Mouse (Mus musculus) mouse embryonic stem cell (cell line): Measurements from ENCODE around the gene Ssbp3.

Source experiments
- in situ Hi-C, 2 experiments: fragments of 300-500 bp; cut with MboI; formaldehyde crosslinking; loops; 1 replicate in 1 of 2; 3 replicates in 1 of 2; pipeline ENCODE4 v1.14.3; 2019 to 2020; ENCODE audit warnings: low sequenced_read_pairs in 2 of 2, low pct_unique_long_range_greater_than_20kb in 1 of 2, mixed read lengths in 1 of 2; ENCODE audit not compliant: unreplicated experiment in 1 of 2

Gene Ssbp3

GRCm38 (mm10) chr4:106976576-106976975 lies 66.1 kb downstream of the Ssbp3 start:
- in situ Hi-C loops = no loop called here

GRCm38 (mm10) chr4:106977218-106977651 lies 66.7 kb downstream of the Ssbp3 start:
- in situ Hi-C loops = no loop called here

- in situ Hi-C loops = no loop called here
Measured at GRCm38 (mm10) chr4:106978376-106978775, 67.9 kb downstream of the Ssbp3 start.

GRCm38 (mm10) chr4:106980669-106981068 lies 70.2 kb downstream of the Ssbp3 start:
- in situ Hi-C loops = no loop called here

- in situ Hi-C loops = no loop called here
Measured at GRCm38 (mm10) chr4:106981385-106982103, 71.0 kb downstream of the Ssbp3 start.

- in situ Hi-C loops = no loop called here
Measured at GRCm38 (mm10) chr4:106982344-106983121, 72.0 kb downstream of the Ssbp3 start.

- in situ Hi-C loops = no loop called here
Measured at GRCm38 (mm10) chr4:106983908-106984515, 73.5 kb downstream of the Ssbp3 start.

GRCm38 (mm10) chr4:106985289-106985688 lies 74.8 kb downstream of the Ssbp3 start:
- in situ Hi-C loops = loop anchor here in 1 of 2 experiments (5.0 kb wide), 1 partner anchor 168 kb away; no protein-coding TSS in a partner anchor

GRCm38 (mm10) chr4:106985899-106986832 lies 75.7 kb downstream of the Ssbp3 start:
- in situ Hi-C loops = loop anchor here in 1 of 2 experiments (5.0 kb wide), 1 partner anchor 169 kb away; no protein-coding TSS in a partner anchor

GRCm38 (mm10) chr4:106987725-106988364 lies 77.3 kb downstream of the Ssbp3 start:
- in situ Hi-C loops = loop anchor here in 1 of 2 experiments (5.0 kb wide), 1 partner anchor 171 kb away; no protein-coding TSS in a partner anchor

- in situ Hi-C loops = loop anchor here in 1 of 2 experiments (5.0 kb wide), 1 partner anchor 172 kb away; no protein-coding TSS in a partner anchor
Measured at GRCm38 (mm10) chr4:106988886-106989225, 78.4 kb downstream of the Ssbp3 start.

GRCm38 (mm10) chr4:106989226-106989983 lies 78.9 kb downstream of the Ssbp3 start:
- in situ Hi-C loops = loop anchor here in 1 of 2 experiments (5.0 kb wide), 1 partner anchor 172 kb away; no protein-coding TSS in a partner anchor

- in situ Hi-C loops = no loop called here
Measured at GRCm38 (mm10) chr4:106993053-106993452, 82.6 kb downstream of the Ssbp3 start.

GRCm38 (mm10) chr4:106994252-106994651 lies 83.8 kb downstream of the Ssbp3 start:
- in situ Hi-C loops = no loop called here

GRCm38 (mm10) chr4:106995069-106995468 lies 84.6 kb downstream of the Ssbp3 start:
- in situ Hi-C loops = no loop called here

GRCm38 (mm10) chr4:106995513-106995912 lies 85.0 kb downstream of the Ssbp3 start:
- in situ Hi-C loops = no loop called here
